Mouse (Mus musculus): ENCODE measurements around the gene Gm21887. TPM values are rescaled to one million over a fixed set of nuclear protein-coding genes. Genes with fewer than 3 reads are reported as not detected.
"Not testable (repeated sequence)": the region's sequence is repeated elsewhere in the genome, so short reads cannot be mapped to it uniquely, and the experiment has no call there.

Gm21887 gene
- 187 and 270 TPM in 2 replicates for polyA plus RNA-seq (2016; fragmentation: Nextera tagmentation; extraction: Ambion mirVana)

- Histone ChIP-seq H3K9ac (replicated peaks) (peak within 1 kb of the TSS; percentile 61), H3K4me2 (replicated peaks) (peak within 1 kb of the TSS; percentile 10; the same call in 1 of the 2 replicates), H3K9me3 (peaks cover 37% of the 10 kb centered on the region), H3K4me3 (peak within 1 kb of the TSS; percentile 50), H3K27ac (replicated peaks) (peak within 1 kb of the TSS; percentile 36)
- H3K27me3 ChIP-seq, H3K4me1 ChIP-seq, H3K36me3 ChIP-seq: not testable (repeated sequence)
- 62% methylated on average over 117 of the region's 118 CpGs for WGBS
- peak; percentile 85 for ATAC-seq (ENCODE audit: low FRiP score, low read depth)
These were observed at the start of gene Gm21887 for GRCm38 (mm10) chrX:170009016-170009750. TSS of gene Gm21887 (plus strand) at chrX:170009659.

- Histone ChIP-seq H3K4me1 (no peaks in the 10 kb centered on the region), H3K4me2 (replicated peaks) (no peak overlapping the region), H3K27ac (replicated peaks) (no peak overlapping the region), H3K4me3 (no peak overlapping the region), H3K9me3 (peaks cover 25% of the 10 kb centered on the region; the same call in 1 of the 2 replicates), H3K9ac (replicated peaks) (no peak overlapping the region), H3K36me3 (peaks cover 20% of the 10 kb centered on the region; the same call in 1 of the 2 replicates), H3K27me3 (no peaks in the 10 kb centered on the region)
- 80% methylated on average over 1 of the region's 1 CpGs for WGBS
- no peak for ATAC-seq (ENCODE audit: low FRiP score, low read depth)
These were observed 40.1 kb upstream of the Gm21887 start for GRCm38 (mm10) chrX:169969337-169969736.

GRCm38 (mm10) chrX:169969765-169970164, 39.7 kb upstream of the Gm21887 start:
- ATAC-seq (ENCODE audit: low FRiP score, low read depth): 0 out of 2 replicates have a peak, but pooled peaks have one; percentile 10
- not testable (repeated sequence) for H3K4me2 ChIP-seq (replicated peaks); H3K9ac ChIP-seq (replicated peaks); H3K4me1 ChIP-seq; H3K4me3 ChIP-seq; H3K27me3 ChIP-seq; H3K27ac ChIP-seq (replicated peaks)
- Histone ChIP-seq H3K9me3 (peaks cover 29% of the 10 kb centered on the region; the same call in 1 of the 2 replicates), H3K36me3 (peaks cover 24% of the 10 kb centered on the region; the same call in 1 of the 2 replicates)
- WGBS: 85% methylated on average over 3 of the region's 3 CpGs

GRCm38 (mm10) chrX:169970546-169970945, 38.9 kb upstream of the Gm21887 start:
- peaks cover 31% of the 10 kb centered on the region; the same call in 1 of the 2 replicates for H3K9me3 ChIP-seq
- not testable (repeated sequence) for H3K4me1 ChIP-seq; H3K27me3 ChIP-seq; H3K4me3 ChIP-seq; ATAC-seq (ENCODE audit: low FRiP score, low read depth); H3K9ac ChIP-seq (replicated peaks); H3K27ac ChIP-seq (replicated peaks); H3K4me2 ChIP-seq (replicated peaks)
- peaks cover 28% of the 10 kb centered on the region; the same call in 1 of the 2 replicates for H3K36me3 ChIP-seq
- WGBS: 89% methylated on average over 7 of the region's 7 CpGs

GRCm38 (mm10) chrX:169971562-169971961, 37.9 kb upstream of the Gm21887 start:
- not testable (repeated sequence) for H3K4me3 ChIP-seq; H3K27ac ChIP-seq (replicated peaks); H3K4me2 ChIP-seq (replicated peaks); H3K27me3 ChIP-seq; H3K4me1 ChIP-seq; ATAC-seq (ENCODE audit: low FRiP score, low read depth); H3K9ac ChIP-seq (replicated peaks)
- H3K9me3 ChIP-seq: peaks cover 36% of the 10 kb centered on the region; the same call in 1 of the 2 replicates
- H3K36me3 ChIP-seq: peaks cover 33% of the 10 kb centered on the region; the same call in 1 of the 2 replicates
- WGBS: 90% methylated on average over 6 of the region's 6 CpGs

DNA sequence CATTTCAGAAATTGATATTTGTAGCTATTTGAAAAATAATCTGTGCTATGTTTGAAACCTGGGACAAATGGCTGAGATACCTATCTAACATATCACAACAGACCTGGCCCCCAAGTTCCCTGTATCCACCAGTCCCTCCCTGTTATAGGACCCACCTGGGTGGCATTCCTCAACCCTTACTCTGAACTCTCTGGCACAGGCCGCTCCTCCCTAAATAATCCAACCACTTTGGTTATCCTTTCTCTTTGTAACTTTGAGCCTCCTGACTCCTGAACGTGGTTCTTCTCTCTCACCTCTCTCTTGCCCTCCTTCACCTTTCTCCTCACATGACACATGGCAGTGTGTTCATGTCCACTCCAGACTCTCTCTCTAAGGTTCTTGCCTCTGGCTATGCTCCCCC, 37.3 kb upstream of the Gm21887 start:
- peak; percentile 28; the same call in 1 of the 2 replicates for ATAC-seq (ENCODE audit: low FRiP score, low read depth)
- H3K36me3 ChIP-seq: peaks cover 37% of the 10 kb centered on the region; the same call in 1 of the 2 replicates
- H3K9ac ChIP-seq (replicated peaks); H3K4me2 ChIP-seq (replicated peaks); H3K27me3 ChIP-seq; H3K4me1 ChIP-seq; H3K4me3 ChIP-seq: not testable (repeated sequence)
- 77% methylated on average over 2 of the region's 2 CpGs for WGBS
- peaks cover 36% of the 10 kb centered on the region; the same call in 1 of the 2 replicates for H3K9me3 ChIP-seq
- H3K27ac ChIP-seq (replicated peaks): 0 out of 2 replicates have a peak overlapping the region, but pooled peaks have one; percentile 1

GRCm38 (mm10) chrX:169972791-169973494, 36.5 kb upstream of the Gm21887 start:
- not testable (repeated sequence) for ATAC-seq (ENCODE audit: low FRiP score, low read depth); H3K4me2 ChIP-seq (replicated peaks); H3K4me3 ChIP-seq; H3K27me3 ChIP-seq; H3K9ac ChIP-seq (replicated peaks); H3K4me1 ChIP-seq; H3K27ac ChIP-seq (replicated peaks)
- Histone ChIP-seq H3K9me3 (peaks cover 39% of the 10 kb centered on the region; the same call in 1 of the 2 replicates), H3K36me3 (peaks cover 42% of the 10 kb centered on the region; the same call in 1 of the 2 replicates)
- WGBS: 75% methylated on average over 6 of the region's 6 CpGs

- not testable (repeated sequence) for H3K27me3 ChIP-seq; H3K4me2 ChIP-seq (replicated peaks); H3K27ac ChIP-seq (replicated peaks); H3K9ac ChIP-seq (replicated peaks); ATAC-seq (ENCODE audit: low FRiP score, low read depth); H3K4me3 ChIP-seq; H3K4me1 ChIP-seq
- Histone ChIP-seq H3K36me3 (peaks cover 51% of the 10 kb centered on the region), H3K9me3 (peaks cover 45% of the 10 kb centered on the region; the same call in 1 of the 2 replicates)
- WGBS: 62% methylated on average over 3 of the region's 3 CpGs
These were observed 35.7 kb upstream of the Gm21887 start for GRCm38 (mm10) chrX:169973806-169974205.

- not testable (repeated sequence) for ATAC-seq (ENCODE audit: low FRiP score, low read depth); H3K4me3 ChIP-seq; H3K9ac ChIP-seq (replicated peaks); H3K4me1 ChIP-seq; H3K4me2 ChIP-seq (replicated peaks); H3K27me3 ChIP-seq; H3K27ac ChIP-seq (replicated peaks)
- Histone ChIP-seq H3K9me3 (peaks cover 49% of the 10 kb centered on the region; the same call in 1 of the 2 replicates), H3K36me3 (peaks cover 54% of the 10 kb centered on the region)
- WGBS: 66% methylated on average over 4 of the region's 4 CpGs
These were observed 35.0 kb upstream of the Gm21887 start for GRCm38 (mm10) chrX:169974456-169974855.

GRCm38 (mm10) chrX:169974974-169975373, 34.5 kb upstream of the Gm21887 start:
- H3K36me3 ChIP-seq: peaks cover 55% of the 10 kb centered on the region
- not testable (repeated sequence) for H3K4me2 ChIP-seq (replicated peaks); H3K27ac ChIP-seq (replicated peaks); H3K4me3 ChIP-seq; H3K9ac ChIP-seq (replicated peaks); H3K4me1 ChIP-seq; ATAC-seq (ENCODE audit: low FRiP score, low read depth); H3K27me3 ChIP-seq
- H3K9me3 ChIP-seq: peaks cover 51% of the 10 kb centered on the region; the same call in 1 of the 2 replicates
- WGBS: 81% methylated on average over 6 of the region's 6 CpGs

GRCm38 (mm10) chrX:169975681-169976131, 33.8 kb upstream of the Gm21887 start:
- not testable (repeated sequence) for H3K4me2 ChIP-seq (replicated peaks); H3K4me3 ChIP-seq; H3K27ac ChIP-seq (replicated peaks); H3K27me3 ChIP-seq; ATAC-seq (ENCODE audit: low FRiP score, low read depth); H3K9ac ChIP-seq (replicated peaks); H3K4me1 ChIP-seq
- Histone ChIP-seq H3K36me3 (peaks cover 61% of the 10 kb centered on the region), H3K9me3 (peaks cover 53% of the 10 kb centered on the region; the same call in 1 of the 2 replicates)
- 86% methylated on average over 3 of the region's 3 CpGs for WGBS
